Mouse (Mus musculus): ENCODE results near the gene Dbn1. TPM values are rescaled to one million over a fixed set of nuclear protein-coding genes. Genes with fewer than 3 reads are reported as not detected.

The Dbn1 gene
- polyA plus RNA-seq, 1 experiment from 2014 or later, result 162 TPM

DNA sequence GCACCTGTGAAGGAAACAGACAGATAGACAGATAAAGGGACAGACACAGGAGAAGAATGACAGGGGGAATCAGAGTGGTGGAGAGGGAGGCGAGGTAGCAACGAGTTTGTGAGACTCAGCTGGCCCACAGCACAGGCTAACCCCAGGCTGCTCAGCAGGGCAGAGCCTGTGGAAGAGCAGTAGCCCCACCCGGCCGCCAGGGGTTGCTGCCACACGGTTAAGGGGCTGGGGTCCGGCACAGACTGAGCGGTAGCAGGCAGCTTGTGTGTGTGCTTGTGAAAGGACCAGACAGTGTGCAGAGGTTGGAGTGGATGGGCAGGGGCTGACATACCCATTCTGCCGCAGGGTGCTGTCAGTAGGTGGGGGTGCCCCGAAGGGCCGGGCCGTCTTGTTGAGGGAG is 20.0 kb upstream of the Dbn1 start:
- Histone ChIP-seq H3K4me3 (no peak overlapping the region), H3K36me3 (peaks cover 71% of the 10 kb centered on the region), H3K27ac (no peak overlapping the region), H3K4me2 (no peak overlapping the region), H3K9me3 (no peaks in the 10 kb centered on the region), H3K4me1 (peaks cover 42% of the 10 kb centered on the region), H3K27me3 (no peaks in the 10 kb centered on the region), H3K9ac (no peak overlapping the region)
- WGBS, result 64% methylated on average over 11 of the region's 11 CpGs
- ATAC-seq (ENCODE audit: insufficient number of reproducible peaks, low FRiP score, low TSS enrichment, low read depth), result no peak

DNA sequence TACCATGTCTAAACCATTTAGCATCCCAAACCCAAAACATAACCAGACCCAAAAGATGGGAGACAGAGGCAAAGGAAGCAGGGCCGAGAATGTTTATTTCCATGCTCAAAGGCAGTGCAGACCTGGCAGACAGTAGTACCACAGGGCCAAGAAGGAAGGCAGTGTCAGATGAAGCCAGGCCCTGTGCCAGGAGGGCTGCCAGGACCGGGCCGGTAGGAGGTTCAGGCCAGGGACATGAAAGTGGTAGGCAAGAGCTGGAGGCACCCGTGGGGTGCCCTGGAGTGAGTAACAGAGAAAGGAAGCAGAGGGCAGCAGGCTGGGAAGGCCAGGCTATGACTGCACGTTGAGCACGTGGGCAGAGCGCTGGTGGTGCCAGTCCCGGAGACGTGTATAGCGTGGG is 18.8 kb upstream of the Dbn1 start:
- Histone ChIP-seq H3K36me3 (peaks cover 80% of the 10 kb centered on the region), H3K4me2 (no peak overlapping the region), H3K4me3 (no peak overlapping the region), H3K9ac (no peak overlapping the region), H3K27me3 (no peaks in the 10 kb centered on the region), H3K4me1 (peaks cover 32% of the 10 kb centered on the region), H3K27ac (no peak overlapping the region), H3K9me3 (no peaks in the 10 kb centered on the region)
- ATAC-seq (ENCODE audit: insufficient number of reproducible peaks, low FRiP score, low TSS enrichment, low read depth), result no peak
- 87% methylated on average over 10 of the region's 10 CpGs for WGBS

DNA sequence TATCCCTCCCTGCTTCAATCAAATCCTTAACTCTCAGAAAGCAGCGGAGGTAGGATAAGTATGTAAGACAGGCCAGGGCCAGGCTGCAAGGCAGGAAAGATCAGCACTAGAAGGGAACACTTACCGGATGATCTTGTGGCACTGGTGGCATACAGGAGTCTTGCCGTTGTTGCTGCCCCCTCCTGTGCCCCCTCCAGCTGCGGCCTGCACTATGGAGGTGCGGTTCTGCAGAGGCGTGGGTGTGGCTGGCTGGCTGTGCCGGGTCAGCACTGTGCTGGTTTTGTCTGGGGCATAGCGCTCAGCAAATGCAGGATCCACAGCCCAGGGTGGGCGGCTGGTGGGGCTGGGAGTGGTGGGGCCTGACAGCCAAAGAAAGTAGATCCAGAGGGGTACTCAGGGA is 17.9 kb upstream of the Dbn1 start:
- ATAC-seq (ENCODE audit: insufficient number of reproducible peaks, low FRiP score, low TSS enrichment, low read depth), result no peak
- Histone ChIP-seq H3K9me3 (no peaks in the 10 kb centered on the region), H3K9ac (no peak overlapping the region), H3K36me3 (peaks cover 89% of the 10 kb centered on the region), H3K27ac (no peak overlapping the region), H3K4me3 (no peak overlapping the region), H3K4me1 (peaks cover 23% of the 10 kb centered on the region), H3K4me2 (no peak overlapping the region), H3K27me3 (no peaks in the 10 kb centered on the region)
- 91% methylated on average over 9 of the region's 9 CpGs for WGBS

DNA sequence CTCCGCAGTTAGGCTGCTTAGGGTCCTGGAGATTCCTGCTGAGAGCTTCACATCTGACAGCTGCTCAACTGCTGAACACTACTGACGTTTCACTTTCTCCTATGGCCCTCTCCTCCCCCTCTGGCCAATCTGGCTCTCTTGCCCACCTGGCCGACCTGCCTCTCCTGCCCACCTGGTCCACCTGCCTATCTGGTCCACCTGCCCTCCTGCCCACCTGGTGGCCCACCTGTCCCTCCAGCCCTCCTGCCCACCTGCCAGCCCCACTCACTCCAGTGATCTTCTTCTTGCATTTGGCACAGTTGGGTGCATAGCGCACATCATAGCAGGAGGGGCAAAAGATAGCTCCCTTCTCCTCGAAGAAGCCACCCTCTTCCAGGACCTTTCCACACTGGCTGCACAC is 16.5 kb upstream of the Dbn1 start:
- no peak overlapping the region for H3K9ac ChIP-seq
- no peak overlapping the region for H3K4me2 ChIP-seq
- no peaks in the 10 kb centered on the region for H3K27me3 ChIP-seq
- H3K36me3 ChIP-seq, result peaks cover 95% of the 10 kb centered on the region
- H3K9me3 ChIP-seq, result no peaks in the 10 kb centered on the region
- H3K27ac ChIP-seq, result no peak overlapping the region
- ATAC-seq (ENCODE audit: insufficient number of reproducible peaks, low FRiP score, low TSS enrichment, low read depth), result no peak
- H3K4me3 ChIP-seq, result no peak overlapping the region
- WGBS, result 78% methylated on average over 5 of the region's 5 CpGs
- H3K4me1 ChIP-seq, result peaks cover 10% of the 10 kb centered on the region; the same call in 1 of the 2 replicates

DNA sequence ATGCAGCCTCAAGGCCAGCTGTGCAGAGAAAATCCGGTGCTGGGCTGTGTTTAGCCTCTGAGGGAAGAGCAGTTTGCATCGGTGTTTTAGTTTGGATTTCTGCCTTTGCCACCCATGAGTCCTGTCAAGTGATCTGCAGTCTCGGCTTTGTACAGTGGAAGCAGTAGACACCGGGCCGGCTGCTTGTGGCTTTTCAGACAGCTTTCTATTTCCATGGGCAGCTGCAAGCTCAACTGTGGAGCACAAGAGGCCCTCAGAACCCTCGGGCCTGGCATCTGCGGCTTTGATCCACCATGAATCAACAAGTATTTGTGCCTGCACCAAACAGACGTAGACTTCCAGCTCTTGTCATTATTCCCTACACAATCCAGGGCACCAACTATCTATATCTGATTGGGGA is 14.5 kb upstream of the Dbn1 start:
- Histone ChIP-seq H3K4me1 (no peaks in the 10 kb centered on the region), H3K27ac (no peak overlapping the region), H3K9ac (no peak overlapping the region), H3K36me3 (peaks cover 93% of the 10 kb centered on the region), H3K9me3 (no peaks in the 10 kb centered on the region), H3K4me3 (no peak overlapping the region), H3K27me3 (no peaks in the 10 kb centered on the region), H3K4me2 (no peak overlapping the region)
- 91% methylated on average over 8 of the region's 8 CpGs for WGBS
- ATAC-seq (ENCODE audit: insufficient number of reproducible peaks, low FRiP score, low TSS enrichment, low read depth), result no peak

DNA sequence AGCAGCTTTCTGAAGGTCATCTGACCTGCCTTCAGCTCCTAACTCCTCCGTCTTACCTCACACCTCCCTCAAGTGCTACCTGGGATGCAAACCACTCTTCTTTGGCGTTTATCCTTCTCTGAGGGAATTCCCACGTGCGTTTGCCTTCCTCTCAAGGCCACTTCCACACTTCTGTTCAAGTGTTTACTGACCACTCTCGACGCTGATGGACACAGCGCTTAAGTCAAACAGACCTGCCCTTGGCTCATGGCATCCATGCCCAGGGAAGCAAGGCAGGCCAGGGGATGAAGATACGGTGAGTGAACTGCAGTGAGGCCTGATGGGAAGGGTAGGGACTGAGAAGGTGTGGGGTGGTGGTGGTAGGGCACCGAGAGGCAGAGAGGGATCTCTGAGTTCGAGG is 12.7 kb upstream of the Dbn1 start:
- no peaks in the 10 kb centered on the region for H3K9me3 ChIP-seq
- peaks cover 83% of the 10 kb centered on the region for H3K36me3 ChIP-seq
- no peak overlapping the region for H3K9ac ChIP-seq
- H3K4me1 ChIP-seq, result peaks cover 4% of the 10 kb centered on the region; the same call in 1 of the 2 replicates
- no peak for ATAC-seq (ENCODE audit: insufficient number of reproducible peaks, low FRiP score, low TSS enrichment, low read depth)
- no peaks in the 10 kb centered on the region for H3K27me3 ChIP-seq
- no peak overlapping the region for H3K27ac ChIP-seq
- H3K4me3 ChIP-seq, result no peak overlapping the region
- H3K4me2 ChIP-seq, result no peak overlapping the region
- 75% methylated on average over 10 of the region's 10 CpGs for WGBS

DNA sequence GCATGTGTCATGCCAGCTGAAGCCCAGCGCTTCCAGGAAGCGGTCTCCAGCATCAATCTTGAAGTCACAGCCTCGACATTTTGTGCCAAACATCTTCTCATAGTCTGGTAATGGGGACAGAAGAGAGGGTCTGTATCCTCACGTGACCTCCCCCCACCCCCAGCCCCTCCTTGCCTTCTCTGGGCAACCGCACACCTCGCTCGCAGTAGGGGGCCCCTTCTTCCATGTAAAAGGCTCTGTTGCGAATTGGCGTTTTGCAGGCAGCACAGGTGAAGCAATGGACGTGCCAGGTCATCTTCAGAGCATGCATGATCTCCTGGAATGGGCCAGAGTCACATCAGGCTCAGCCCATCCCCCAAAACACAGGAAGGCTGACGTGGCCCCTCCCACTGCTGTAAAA is 11.0 kb upstream of the Dbn1 start:
- no peak overlapping the region for H3K9ac ChIP-seq
- no peak overlapping the region for H3K4me3 ChIP-seq
- no peaks in the 10 kb centered on the region for H3K27me3 ChIP-seq
- H3K9me3 ChIP-seq, result no peaks in the 10 kb centered on the region
- 66% methylated on average over 11 of the region's 11 CpGs for WGBS
- H3K4me2 ChIP-seq, result no peak overlapping the region
- H3K27ac ChIP-seq, result no peak overlapping the region
- H3K4me1 ChIP-seq, result peaks cover 13% of the 10 kb centered on the region; the same call in 1 of the 2 replicates
- peaks cover 66% of the 10 kb centered on the region for H3K36me3 ChIP-seq
- no peak for ATAC-seq (ENCODE audit: insufficient number of reproducible peaks, low FRiP score, low TSS enrichment, low read depth)

DNA sequence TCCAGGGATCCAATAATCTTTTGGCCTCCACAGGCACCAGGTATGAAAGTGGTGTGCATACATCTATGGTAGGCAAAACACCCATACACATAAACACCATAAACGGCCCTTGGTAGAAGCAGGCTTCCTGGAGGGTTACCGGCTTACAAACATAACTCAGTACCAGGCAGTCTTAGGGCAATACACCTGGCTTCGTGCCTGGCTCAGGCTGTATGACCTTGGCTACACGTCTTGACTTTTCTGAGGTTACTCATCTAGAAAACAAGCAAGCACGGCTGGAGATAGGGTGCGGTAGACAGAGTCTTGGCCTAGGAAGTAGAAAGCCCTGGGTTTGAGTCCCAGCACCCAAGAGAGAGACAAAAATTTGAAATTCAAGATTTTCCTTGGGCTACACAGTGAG is 8.8 kb upstream of the Dbn1 start:
- Histone ChIP-seq H3K27me3 (no peaks in the 10 kb centered on the region), H3K27ac (no peak overlapping the region), H3K4me2 (no peak overlapping the region), H3K9me3 (no peaks in the 10 kb centered on the region), H3K4me3 (no peak overlapping the region), H3K4me1 (peaks cover 13% of the 10 kb centered on the region; the same call in 1 of the 2 replicates), H3K36me3 (peaks cover 46% of the 10 kb centered on the region), H3K9ac (no peak overlapping the region)
- no peak for ATAC-seq (ENCODE audit: insufficient number of reproducible peaks, low FRiP score, low TSS enrichment, low read depth)
- 85% methylated on average over 6 of the region's 6 CpGs for WGBS

DNA sequence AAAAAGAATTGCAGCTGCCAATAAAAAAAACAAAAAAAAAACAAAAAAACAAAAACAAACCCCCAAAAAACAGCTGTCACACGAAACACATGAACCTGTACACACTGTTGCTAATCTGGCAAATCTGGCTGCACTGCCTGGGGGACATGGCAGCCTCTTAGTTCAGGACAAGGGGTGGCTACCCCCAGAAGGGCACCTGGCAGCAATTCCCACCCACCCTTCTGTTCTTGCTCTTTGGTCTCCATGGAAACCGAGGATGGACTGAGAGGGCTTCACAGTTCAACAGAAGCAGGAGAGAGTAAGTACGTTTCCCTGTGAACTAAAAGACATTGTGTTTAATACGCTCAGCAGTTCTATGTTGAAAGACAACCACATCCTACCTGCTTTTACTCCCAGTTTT is 7.8 kb upstream of the Dbn1 start:
- no peak overlapping the region for H3K4me3 ChIP-seq
- no peak overlapping the region for H3K9ac ChIP-seq
- no peak overlapping the region for H3K27ac ChIP-seq
- ATAC-seq (ENCODE audit: insufficient number of reproducible peaks, low FRiP score, low TSS enrichment, low read depth), result no peak
- H3K4me1 ChIP-seq, result peaks cover 13% of the 10 kb centered on the region; the same call in 1 of the 2 replicates
- H3K27me3 ChIP-seq, result no peaks in the 10 kb centered on the region
- 41% methylated on average over 4 of the region's 4 CpGs for WGBS
- H3K9me3 ChIP-seq, result no peaks in the 10 kb centered on the region
- H3K36me3 ChIP-seq, result peaks cover 36% of the 10 kb centered on the region
- no peak overlapping the region for H3K4me2 ChIP-seq

DNA sequence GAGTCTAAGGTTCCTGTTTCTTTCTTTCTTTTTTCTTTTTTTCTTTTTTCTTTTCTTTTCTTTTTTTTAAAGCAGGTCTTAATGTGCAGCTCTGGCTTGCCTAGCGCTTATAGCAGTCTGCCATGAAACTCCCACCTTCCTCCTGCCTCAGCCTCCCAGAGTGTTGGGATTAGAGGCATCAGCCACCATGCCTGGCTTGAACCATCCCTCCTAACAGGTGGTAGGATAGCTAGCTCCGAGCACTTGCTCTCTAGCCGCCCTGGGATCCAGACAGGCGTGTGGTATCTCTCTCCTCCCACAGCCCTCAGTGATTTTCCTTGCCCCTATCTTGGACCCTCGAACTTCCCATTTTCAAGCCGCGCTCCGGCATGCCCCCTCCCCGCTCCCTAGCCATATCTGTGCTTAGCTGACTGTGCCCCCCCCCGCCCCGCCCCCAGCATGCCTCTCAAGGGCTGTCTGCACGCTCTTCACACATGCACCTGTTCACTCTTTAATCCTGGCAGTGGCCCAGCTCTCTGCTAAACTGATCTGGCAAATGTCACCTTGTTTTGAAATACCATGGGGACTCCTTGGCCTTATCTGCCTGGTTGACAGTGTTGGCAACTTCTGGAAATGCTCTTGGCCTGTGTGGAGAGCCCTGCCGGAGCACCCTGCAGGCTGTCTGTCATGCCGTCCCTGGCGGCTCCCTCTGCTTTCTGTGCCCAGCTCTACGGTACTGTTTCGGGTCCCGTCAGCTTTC is 7.1 kb upstream of the Dbn1 start:
- Histone ChIP-seq H3K4me3 (no peak overlapping the region), H3K9me3 (no peaks in the 10 kb centered on the region), H3K9ac (no peak overlapping the region), H3K4me2 (no peak overlapping the region), H3K36me3 (peaks cover 31% of the 10 kb centered on the region), H3K27me3 (no peaks in the 10 kb centered on the region), H3K4me1 (peaks cover 13% of the 10 kb centered on the region; the same call in 1 of the 2 replicates), H3K27ac (no peak overlapping the region)
- ATAC-seq (ENCODE audit: insufficient number of reproducible peaks, low FRiP score, low TSS enrichment, low read depth), result no peak
- 16% methylated on average over 18 of the region's 18 CpGs for WGBS

DNA sequence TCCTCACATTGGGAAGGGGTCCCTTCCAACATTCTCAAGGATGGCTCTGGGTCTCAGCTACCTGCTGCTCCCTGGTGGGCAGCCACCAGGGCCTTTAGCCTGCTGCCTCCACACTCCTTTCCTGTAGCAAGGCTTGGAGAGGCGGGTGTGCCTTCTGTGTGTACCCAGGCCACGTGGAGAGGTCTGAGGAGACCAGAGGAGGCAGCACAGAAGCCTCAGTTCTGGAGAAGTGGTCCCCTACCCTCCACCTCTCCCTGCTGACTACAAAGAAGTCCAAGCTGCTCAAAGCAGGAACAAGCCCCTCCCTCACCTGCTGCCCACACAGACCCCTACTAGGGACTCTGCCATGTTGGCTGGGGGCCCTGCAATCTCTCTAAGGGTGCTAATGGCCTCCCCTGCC is 6.3 kb upstream of the Dbn1 start:
- no peak for ATAC-seq (ENCODE audit: insufficient number of reproducible peaks, low FRiP score, low TSS enrichment, low read depth)
- Histone ChIP-seq H3K27ac (no peak overlapping the region), H3K4me2 (no peak overlapping the region), H3K9me3 (no peaks in the 10 kb centered on the region), H3K9ac (no peak overlapping the region), H3K27me3 (no peaks in the 10 kb centered on the region), H3K4me1 (peaks cover 13% of the 10 kb centered on the region; the same call in 1 of the 2 replicates), H3K36me3 (peaks cover 25% of the 10 kb centered on the region), H3K4me3 (no peak overlapping the region)
- WGBS, result 24% methylated on average over 2 of the region's 2 CpGs

DNA sequence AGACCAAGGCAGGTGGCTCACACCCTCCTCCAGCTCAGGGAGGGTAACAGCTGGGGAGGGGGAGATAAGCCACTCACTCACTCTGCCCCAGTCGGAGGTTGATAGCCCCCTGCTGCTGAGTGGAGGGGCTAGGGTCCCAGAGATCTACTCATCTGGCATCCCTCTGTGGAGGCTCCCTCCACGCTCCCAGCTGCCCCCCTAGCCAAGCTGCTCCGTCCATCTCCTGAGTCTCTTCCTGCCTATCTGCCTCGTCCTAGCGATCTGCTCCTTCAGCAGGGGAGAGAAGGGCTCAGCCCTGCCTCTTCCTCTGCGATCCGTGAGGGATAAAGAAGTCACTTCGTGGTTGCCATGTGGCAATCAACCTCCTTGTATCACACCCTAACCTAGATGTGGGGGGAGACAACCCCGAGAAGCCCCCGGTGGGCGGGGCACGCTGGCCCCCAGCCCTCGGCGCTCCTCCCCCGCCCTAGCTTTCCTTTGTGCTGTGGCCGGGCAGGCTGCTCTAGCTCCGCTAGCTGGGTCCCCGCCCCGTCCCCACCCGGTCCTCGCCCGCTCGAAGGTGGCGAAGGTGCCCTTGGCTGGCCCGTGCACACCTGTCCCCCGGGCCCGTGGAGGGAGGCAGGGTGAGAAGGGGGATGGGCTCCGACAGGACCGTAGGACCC is 864 bp downstream of the Dbn1 start:
- peak overlapping the region; percentile 91 for H3K27ac ChIP-seq
- no peaks in the 10 kb centered on the region for H3K9me3 ChIP-seq
- peak overlapping the region; percentile 96 for H3K9ac ChIP-seq
- peak overlapping the region; percentile 80 for H3K4me2 ChIP-seq
- H3K4me1 ChIP-seq, result peaks cover 56% of the 10 kb centered on the region
- H3K4me3 ChIP-seq, result peak overlapping the region; percentile 93
- no peaks in the 10 kb centered on the region for H3K27me3 ChIP-seq
- ATAC-seq (ENCODE audit: insufficient number of reproducible peaks, low FRiP score, low TSS enrichment, low read depth), result peak; percentile 50
- WGBS, result 0% methylated on average over 28 of the region's 29 CpGs
- peaks cover 8% of the 10 kb centered on the region for H3K36me3 ChIP-seq

All from limb, embryonic 15.5 days (tissue).